Mouse (Mus musculus) embryonic fibroblast, embryonic 13.5 days (primary cell): ENCODE measurements around the gene Slc25a17. TPM values are rescaled to one million over a fixed set of nuclear protein-coding genes. Genes with fewer than 3 reads are reported as not detected.

Experiments
- H3K27ac ChIP-seq: 2 replicates; pipeline ENCODE4 v1.5.1; 2012; ENCODE audit warnings: low read length, control low read depth, inconsistent platforms; ENCODE audit not compliant: insufficient read depth
- H3K4me1 ChIP-seq: 2 replicates; pipeline ENCODE4 v1.6.1; 2011; ENCODE audit warnings: low read length; ENCODE audit not compliant: control insufficient read depth, insufficient read depth
- H3K4me3 ChIP-seq: 2 replicates; pipeline ENCODE4 v1.5.1; 2011; ENCODE audit warnings: mild to moderate bottlenecking, control low read depth, low read length; ENCODE audit not compliant: insufficient read depth
- CTCF ChIP-seq: IDR thresholded peaks from 2 replicates; pipeline ENCODE4 v1.5.1; 2011; ENCODE audit warnings: mild to moderate bottlenecking, control low read depth, low read length, moderate library complexity, borderline replicate concordance; ENCODE audit not compliant: insufficient read depth
- POLR2A ChIP-seq: IDR thresholded peaks from 2 replicates; pipeline ENCODE4 v1.6.1; 2011; ENCODE audit warnings: low read depth, mild to moderate bottlenecking, control low read depth, low read length, moderate library complexity
- polyA plus RNA-seq: library from polyadenylated mRNA; stranded (reverse); fragments of >200 nt; gene quantifications from 2 replicates; pipeline ENCODE4 v1.2.4, GENCODE M21; 2011; ENCODE audit warnings: low read depth; ENCODE audit not compliant: missing spikeins, insufficient read length

The Slc25a17 gene
- polyA plus RNA-seq, 1 experiment = 93.1 TPM

DNA sequence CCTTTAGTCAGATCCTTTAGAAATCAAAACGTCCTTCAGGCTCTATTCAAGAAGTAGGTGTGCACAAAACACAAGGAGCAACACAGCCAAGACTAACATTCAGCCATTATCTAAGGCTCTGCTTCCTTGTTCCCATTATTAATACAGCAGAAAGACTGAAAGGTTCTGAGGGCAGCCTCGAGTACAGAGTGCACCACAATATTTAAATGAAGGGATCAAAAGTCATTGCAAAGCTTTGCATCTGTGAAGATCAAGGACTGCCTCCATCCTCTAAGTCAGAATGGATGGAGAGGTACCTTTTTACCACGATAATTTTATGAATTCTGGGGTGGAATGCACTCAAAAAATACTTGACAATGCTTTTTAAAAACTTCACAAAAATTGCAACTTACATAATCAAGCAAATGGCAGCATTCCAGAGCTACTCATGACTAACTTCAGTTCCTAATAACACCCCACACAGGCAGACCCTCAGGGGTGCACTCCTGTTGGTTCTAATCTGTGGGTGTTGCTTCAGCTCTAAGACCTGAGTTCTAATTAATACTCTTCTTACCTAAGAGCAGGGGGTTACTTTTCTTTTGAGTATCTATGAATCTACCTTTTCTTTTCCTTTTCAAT lies 29.7 kb downstream of the Slc25a17 start:
- TF ChIP-seq POLR2A = no peak
- no peak for TF ChIP-seq CTCF
- H3K4me1 ChIP-seq = no peaks in the 10 kb centered on the region; the same call in 1 of the 2 replicates
- no peak overlapping the region for H3K27ac ChIP-seq
- H3K4me3 ChIP-seq = no peak overlapping the region

- no peaks in the 10 kb centered on the region; the same call in 1 of the 2 replicates for H3K4me1 ChIP-seq
- no peak overlapping the region for H3K27ac ChIP-seq
- no peak overlapping the region for H3K4me3 ChIP-seq
- TF ChIP-seq CTCF (no peak), POLR2A (no peak)
These were observed 30.8 kb downstream of the Slc25a17 start for GRCm38 (mm10) chr15:81329721-81330369.

- no peak for TF ChIP-seq POLR2A
- no peak for TF ChIP-seq CTCF
- H3K27ac ChIP-seq = no peak overlapping the region
- no peaks in the 10 kb centered on the region; the same call in 1 of the 2 replicates for H3K4me1 ChIP-seq
- H3K4me3 ChIP-seq = no peak overlapping the region
These were observed 33.1 kb downstream of the Slc25a17 start for GRCm38 (mm10) chr15:81327501-81327900.

GRCm38 (mm10) chr15:81324979-81325378 lies 35.6 kb downstream of the Slc25a17 start:
- no peak overlapping the region for H3K4me3 ChIP-seq
- no peaks in the 10 kb centered on the region for H3K4me1 ChIP-seq
- peak overlapping the region; percentile 23; the same call in 1 of the 2 replicates for H3K27ac ChIP-seq
- TF ChIP-seq CTCF = no peak
- TF ChIP-seq POLR2A = no peak

GRCm38 (mm10) chr15:81320137-81320536 lies 40.5 kb downstream of the Slc25a17 start:
- H3K27ac ChIP-seq = no peak overlapping the region
- TF ChIP-seq POLR2A (no peak), CTCF (no peak)
- no peaks in the 10 kb centered on the region for H3K4me1 ChIP-seq
- no peak overlapping the region for H3K4me3 ChIP-seq

- no peaks in the 10 kb centered on the region for H3K4me1 ChIP-seq
- no peak overlapping the region for H3K4me3 ChIP-seq
- TF ChIP-seq CTCF (no peak), POLR2A (no peak)
- H3K27ac ChIP-seq = no peak overlapping the region
These were observed 41.1 kb downstream of the Slc25a17 start for GRCm38 (mm10) chr15:81319462-81319861.

GRCm38 (mm10) chr15:81313928-81314327 lies 46.7 kb downstream of the Slc25a17 start:
- no peak overlapping the region for H3K27ac ChIP-seq
- H3K4me3 ChIP-seq = no peak overlapping the region
- no peak for TF ChIP-seq CTCF
- no peaks in the 10 kb centered on the region; the same call in 1 of the 2 replicates for H3K4me1 ChIP-seq

GRCm38 (mm10) chr15:81311026-81311425 lies 49.6 kb downstream of the Slc25a17 start:
- TF ChIP-seq CTCF = no peak
- no peak for TF ChIP-seq POLR2A
- H3K27ac ChIP-seq = no peak overlapping the region
- no peak overlapping the region for H3K4me3 ChIP-seq
- H3K4me1 ChIP-seq = no peaks in the 10 kb centered on the region; the same call in 1 of the 2 replicates

DNA sequence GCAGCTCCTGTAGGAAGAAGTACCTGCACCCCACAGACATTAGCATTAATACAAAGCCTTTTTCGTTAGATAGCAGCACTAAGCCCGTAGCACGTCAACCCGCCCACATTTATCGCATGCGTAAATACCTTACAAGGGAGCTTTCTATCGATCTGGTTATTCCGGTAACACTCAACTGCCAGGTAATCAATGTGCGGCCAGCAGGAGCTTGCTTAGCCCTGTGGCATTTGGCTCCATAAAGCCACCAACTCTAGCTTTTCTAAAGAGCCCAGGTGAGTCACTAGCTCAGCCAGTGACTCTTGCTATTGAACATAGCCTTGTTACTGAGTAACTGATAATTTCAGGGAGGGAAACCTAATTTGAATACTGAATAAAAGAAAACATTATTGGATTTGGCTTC lies 50.3 kb downstream of the Slc25a17 start:
- no peak for TF ChIP-seq POLR2A
- TF ChIP-seq CTCF = no peak
- no peaks in the 10 kb centered on the region; the same call in 1 of the 2 replicates for H3K4me1 ChIP-seq

GRCm38 (mm10) chr15:81308038-81308437 lies 52.6 kb downstream of the Slc25a17 start:
- Histone ChIP-seq H3K4me1 (no peaks in the 10 kb centered on the region; the same call in 1 of the 2 replicates), H3K27ac (no peak overlapping the region), H3K4me3 (no peak overlapping the region)
- TF ChIP-seq CTCF (no peak), POLR2A (no peak)

More for the DNA sequence above, 50.3 kb downstream of the Slc25a17 start:
- Histone ChIP-seq H3K27ac (no peak overlapping the region), H3K4me3 (no peak overlapping the region)

DNA sequence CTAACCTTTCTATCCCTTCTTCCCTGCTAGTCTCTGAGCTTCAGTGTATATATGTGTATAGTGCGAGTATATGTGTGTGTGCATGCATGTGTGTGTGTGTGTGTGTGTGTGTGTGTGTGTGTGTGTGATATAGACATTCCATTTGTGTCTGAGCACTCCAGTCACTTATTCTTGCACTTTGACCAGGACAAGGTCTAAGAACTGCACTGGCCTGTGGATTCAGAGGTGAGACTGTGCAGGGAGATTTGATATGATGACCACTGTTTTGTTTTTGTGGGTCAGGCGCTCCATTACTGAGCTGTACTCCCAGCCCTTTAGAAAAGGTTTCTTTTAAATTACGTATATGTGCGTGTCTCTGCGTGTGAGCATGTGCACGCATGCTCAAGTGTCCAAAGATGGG lies 54.1 kb downstream of the Slc25a17 start:
- Histone ChIP-seq H3K4me3 (no peak overlapping the region), H3K27ac (no peak overlapping the region), H3K4me1 (no peaks in the 10 kb centered on the region; the same call in 1 of the 2 replicates)
- TF ChIP-seq POLR2A (no peak), CTCF (no peak)
